Mouse (Mus musculus) ES-E14 (cell line): ENCODE data around the gene Map4k2. TPM values are rescaled to one million over a fixed set of nuclear protein-coding genes. Genes with fewer than 3 reads are reported as not detected.

Experiments
- DNase-seq: peaks from one replicate; pipeline ENCODE4 v3.0.0-alpha.2; 2013; ENCODE audit warnings: low read depth, low spot score
- H3K27ac ChIP-seq: 2 replicates; pipeline ENCODE4 v1.5.1; 2012; ENCODE audit warnings: low read depth, mild to moderate bottlenecking, low read length, moderate library complexity, mixed read lengths; ENCODE audit not compliant: poor library complexity, insufficient read depth, severe bottlenecking
- H3K36me3 ChIP-seq: 2 replicates; pipeline ENCODE4 v1.6.1; 2012; ENCODE audit warnings: mild to moderate bottlenecking, low read length, moderate library complexity, mixed read lengths; ENCODE audit not compliant: control insufficient read depth, poor library complexity, insufficient read depth, severe bottlenecking
- H3K4me1 ChIP-seq, 2 experiments: fragments of 150-350 bp in 1 of 2; sonication (generic) in 1 of 2; 2 replicates each; pipeline ENCODE4 v1.6.1; 2012; ENCODE audit warnings: low read length in 2 of 2, mild to moderate bottlenecking in 1 of 2, mixed read lengths in 1 of 2; ENCODE audit not compliant: control insufficient read depth in 2 of 2, insufficient read depth in 2 of 2, poor library complexity in 1 of 2
- H3K4me3 ChIP-seq, 2 experiments: fragments of 150-350 bp in 1 of 2; sonication (generic) in 1 of 2; 2 replicates each; pipeline ENCODE4 v1.5.1; 2012; ENCODE audit warnings: low read length in 2 of 2, low read depth in 1 of 2, mild to moderate bottlenecking in 1 of 2, mixed read lengths in 1 of 2; ENCODE audit not compliant: insufficient read depth in 1 of 2, poor library complexity in 1 of 2, severe bottlenecking in 1 of 2
- H3K9ac ChIP-seq: 2 replicates; pipeline ENCODE4 v1.6.1; 2012; ENCODE audit warnings: low read depth, mild to moderate bottlenecking, low read length, mixed read lengths; ENCODE audit not compliant: poor library complexity, insufficient read depth, severe bottlenecking
- H3K9me3 ChIP-seq: fragments of 150-350 bp; sonication (generic); 2 replicates; pipeline ENCODE4 v1.6.1; 2012; ENCODE audit warnings: low read depth, mild to moderate bottlenecking, low read length; ENCODE audit not compliant: control insufficient read depth, insufficient read depth
- CHD2 ChIP-seq: IDR thresholded peaks from 2 replicates; pipeline ENCODE4 v1.6.1; 2014; ENCODE audit warnings: mild to moderate bottlenecking, low read depth, low read length, inconsistent platforms
- HCFC1 ChIP-seq: IDR thresholded peaks from 2 replicates; pipeline ENCODE4 v1.6.1; 2012; ENCODE audit warnings: low read length, inconsistent platforms, borderline replicate concordance; ENCODE audit not compliant: insufficient read depth
- MAFK ChIP-seq: IDR thresholded peaks from 2 replicates; pipeline ENCODE4 v1.6.1; 2014; ENCODE audit warnings: mild to moderate bottlenecking, low read depth, low read length, inconsistent platforms; ENCODE audit not compliant: insufficient read depth
- ZC3H11A ChIP-seq: IDR thresholded peaks from 2 replicates; pipeline ENCODE4 v1.6.1; 2012; ENCODE audit warnings: low read depth, mild to moderate bottlenecking, inconsistent platforms, low read length, borderline replicate concordance
- ZNF384 ChIP-seq: IDR thresholded peaks from 2 replicates; pipeline ENCODE4 v1.6.1; 2012; ENCODE audit warnings: low read depth, low read length, inconsistent platforms
- in situ Hi-C, 2 experiments: fragments of 600-800 bp; cut with MboI; formaldehyde crosslinking; loops; one replicate each; pipeline ENCODE4 v1.15.1; 2025; ENCODE audit warnings: low sequenced_read_pairs in 2 of 2, inconsistent platforms in 1 of 2; ENCODE audit not compliant: unreplicated experiment in 2 of 2
- total RNA-seq: library from RNA; depleted of rRNA; stranded (reverse); fragments of 300-350 nt; gene quantifications from 2 replicates; pipeline ENCODE4 v1.2.3, GENCODE M21; 2012

The Map4k2 gene
- total RNA-seq, 1 experiment: 29.4 TPM

GRCm38 (mm10) chr19:6302522-6302921 is 38.4 kb upstream of the Map4k2 start:
- Histone ChIP-seq H3K9ac (peak overlapping the region; percentile 19), H3K36me3 (peaks cover 14% of the 10 kb centered on the region), H3K9me3 (no peaks in the 10 kb centered on the region), H3K4me3 (no peak overlapping the region), H3K4me1 (peaks cover 14 to 37% of the 10 kb centered on the region in 2 experiments), H3K27ac (peak overlapping the region; percentile 41)
- no peak for DNase-seq
- in situ Hi-C loops: no loop called here
- TF ChIP-seq MAFK (no peak), HCFC1 (no peak), ZC3H11A (no peak), ZNF384 (no peak), CHD2 (no peak)

GRCm38 (mm10) chr19:6303831-6304230 is 37.1 kb upstream of the Map4k2 start:
- in situ Hi-C loops: no loop called here
- Histone ChIP-seq H3K4me3 (no peak overlapping the region), H3K36me3 (peaks cover 2% of the 10 kb centered on the region), H3K27ac (no peak overlapping the region), H3K4me1 (peaks cover 18 to 47% of the 10 kb centered on the region in 2 experiments), H3K9me3 (no peaks in the 10 kb centered on the region), H3K9ac (no peak overlapping the region)
- no peak for DNase-seq
- TF ChIP-seq ZC3H11A: no peak
- TF ChIP-seq ZNF384: no peak
- no peak for TF ChIP-seq CHD2
- TF ChIP-seq HCFC1: no peak
- no peak for TF ChIP-seq MAFK

- no peak overlapping the region for H3K27ac ChIP-seq
- no peak overlapping the region for H3K4me3 ChIP-seq
- DNase-seq: peak; percentile 90
- no peak overlapping the region for H3K9ac ChIP-seq
- H3K9me3 ChIP-seq: no peaks in the 10 kb centered on the region
- in situ Hi-C loops: no loop called here
- H3K4me1 ChIP-seq: peaks cover 18 to 41% of the 10 kb centered on the region in 2 experiments
- H3K36me3 ChIP-seq: peaks cover 8% of the 10 kb centered on the region
- peak; percentile 95 for TF ChIP-seq ZC3H11A
- TF ChIP-seq CHD2: no peak
- TF ChIP-seq HCFC1: peak; percentile 52; the same call in 1 of the 2 replicates
These were observed 36.0 kb upstream of the Map4k2 start for GRCm38 (mm10) chr19:6304787-6305516.

GRCm38 (mm10) chr19:6305517-6306115 is 35.3 kb upstream of the Map4k2 start:
- H3K36me3 ChIP-seq: peaks cover 15% of the 10 kb centered on the region
- H3K4me3 ChIP-seq: peak overlapping the region; percentile 76 to 81
- no peak overlapping the region for H3K27ac ChIP-seq
- DNase-seq: no peak
- H3K4me1 ChIP-seq: peaks cover 15 to 37% of the 10 kb centered on the region in 2 experiments
- H3K9me3 ChIP-seq: no peaks in the 10 kb centered on the region
- in situ Hi-C loops: no loop called here
- peak overlapping the region; percentile 83; the same call in 1 of the 2 replicates for H3K9ac ChIP-seq
- TF ChIP-seq ZNF384 (no peak), CHD2 (no peak)
